Mouse (Mus musculus) CH12.LX (cell line): ENCODE data around the gene Rasl2-9.

ENCODE experiments used
- EP300 ChIP-seq: IDR thresholded peaks from 2 replicates; pipeline ENCODE4 v1.6.1; 2011; ENCODE audit warnings: low read length, improper control_type of control experiment
- POLR2A ChIP-seq: IDR thresholded peaks from 2 replicates; pipeline ENCODE4 v1.6.1; 2011; ENCODE audit warnings: low read depth, mild to moderate bottlenecking, improper control_type of control experiment, low read length

DNA sequence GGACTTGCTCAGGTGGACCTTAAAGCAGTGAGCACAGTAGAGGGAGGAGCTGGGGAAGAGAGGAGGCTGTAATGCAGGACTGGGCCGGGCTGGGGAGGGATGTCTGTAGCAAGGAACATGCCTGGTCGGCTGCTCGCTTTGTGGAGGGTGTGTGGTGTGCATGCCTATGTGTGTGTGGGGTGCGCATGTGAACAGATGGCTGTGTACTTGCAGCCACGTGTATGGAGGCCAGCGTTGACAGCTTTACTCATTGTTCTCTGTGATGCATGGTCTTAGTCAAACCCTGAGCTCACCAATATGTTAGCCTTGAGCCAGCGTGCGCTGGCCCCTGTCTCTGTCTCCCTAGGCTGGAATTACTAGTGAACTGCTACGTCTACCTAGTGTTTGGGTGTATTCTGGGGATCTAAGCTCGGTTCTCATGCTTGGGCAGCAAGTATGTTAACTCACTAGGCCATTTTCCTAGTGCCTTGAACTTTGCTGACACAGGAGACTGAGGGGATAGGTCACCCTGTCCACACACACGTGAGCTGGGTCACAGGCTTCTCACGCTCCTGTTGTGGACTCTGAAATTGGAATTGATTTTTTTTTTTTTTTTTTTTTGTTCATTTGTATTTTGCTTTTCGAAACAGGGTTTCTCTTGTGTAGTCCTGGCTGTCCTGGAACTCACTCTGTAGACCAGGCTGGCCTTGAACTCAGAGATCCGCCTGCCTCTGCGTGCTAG lies 34.6 kb downstream of the Rasl2-9 start:
- TF ChIP-seq POLR2A (no peak; the same call in 1 of the 2 replicates), EP300 (no peak)
